Mouse (Mus musculus) CD4-positive helper T cell, adult 2 months (primary cell): Measurements from ENCODE around the gene Fhl2.

ENCODE experiments used
- DNase-seq: peaks from one replicate; pipeline ENCODE4 v3.0.0-alpha.2; 2012; ENCODE audit warnings: low read depth, missing footprints, low spot score

Fhl2 gene

DNA sequence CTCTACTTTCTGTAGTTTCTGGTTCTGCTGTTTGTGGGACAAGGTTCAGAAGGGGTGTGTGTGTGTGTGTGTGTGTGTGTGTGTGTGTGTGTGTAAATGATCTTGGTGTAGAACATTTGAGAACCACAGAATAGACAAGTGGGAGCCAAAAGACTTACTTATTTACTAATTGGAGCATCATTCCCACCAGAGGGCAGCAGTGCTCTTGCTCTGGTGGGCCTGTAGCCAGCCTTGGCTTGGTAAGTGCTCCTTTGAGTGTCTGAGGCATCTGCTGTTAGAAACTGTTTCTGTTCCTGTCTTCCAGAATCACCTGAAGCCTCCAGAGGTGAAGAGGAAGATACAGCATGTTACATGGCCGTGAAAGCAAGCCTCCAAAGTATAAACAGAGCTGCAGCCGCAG, 83.9 kb downstream of the Fhl2 start:
- peak; percentile 46 for DNase-seq

DNA sequence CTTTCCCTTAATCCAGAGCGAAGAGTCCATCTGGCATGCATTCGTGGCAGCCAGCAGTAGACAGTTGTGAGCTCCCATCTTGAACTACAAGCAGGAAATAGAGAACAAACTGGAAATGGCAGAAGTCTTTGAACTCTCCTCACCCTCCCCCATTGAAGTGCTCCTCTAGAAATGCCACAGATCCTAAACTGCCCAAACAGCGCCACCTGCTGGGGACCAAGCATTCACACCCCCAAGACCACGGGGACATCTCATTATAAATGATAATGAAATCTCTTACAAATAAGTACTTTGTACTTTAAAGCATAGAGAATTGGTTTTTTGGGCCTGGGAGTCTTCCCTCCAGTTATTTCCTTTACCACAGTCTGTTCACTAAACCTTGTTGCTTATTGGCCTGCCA, 86.2 kb downstream of the Fhl2 start:
- peak; percentile 83 for DNase-seq

DNA sequence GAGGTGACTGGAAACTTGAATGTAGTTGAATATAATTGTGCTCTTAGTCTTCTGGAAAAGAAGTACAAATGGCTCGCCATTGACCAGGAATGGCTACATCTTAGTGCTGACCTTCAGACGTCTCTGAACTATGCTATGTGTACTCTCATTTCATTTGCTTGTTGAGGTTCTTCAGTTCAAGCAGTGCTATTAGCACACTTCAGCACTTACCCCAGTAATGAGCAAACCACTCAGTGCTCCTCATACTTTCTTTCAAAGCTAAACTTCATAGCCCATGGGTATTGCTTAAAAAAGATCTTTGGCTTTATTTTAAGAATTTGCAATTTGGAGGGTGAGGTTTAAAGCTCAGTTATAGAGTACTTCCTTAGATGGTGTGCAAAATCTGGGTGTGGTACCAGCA, 88.1 kb downstream of the Fhl2 start:
- no peak for DNase-seq

DNA sequence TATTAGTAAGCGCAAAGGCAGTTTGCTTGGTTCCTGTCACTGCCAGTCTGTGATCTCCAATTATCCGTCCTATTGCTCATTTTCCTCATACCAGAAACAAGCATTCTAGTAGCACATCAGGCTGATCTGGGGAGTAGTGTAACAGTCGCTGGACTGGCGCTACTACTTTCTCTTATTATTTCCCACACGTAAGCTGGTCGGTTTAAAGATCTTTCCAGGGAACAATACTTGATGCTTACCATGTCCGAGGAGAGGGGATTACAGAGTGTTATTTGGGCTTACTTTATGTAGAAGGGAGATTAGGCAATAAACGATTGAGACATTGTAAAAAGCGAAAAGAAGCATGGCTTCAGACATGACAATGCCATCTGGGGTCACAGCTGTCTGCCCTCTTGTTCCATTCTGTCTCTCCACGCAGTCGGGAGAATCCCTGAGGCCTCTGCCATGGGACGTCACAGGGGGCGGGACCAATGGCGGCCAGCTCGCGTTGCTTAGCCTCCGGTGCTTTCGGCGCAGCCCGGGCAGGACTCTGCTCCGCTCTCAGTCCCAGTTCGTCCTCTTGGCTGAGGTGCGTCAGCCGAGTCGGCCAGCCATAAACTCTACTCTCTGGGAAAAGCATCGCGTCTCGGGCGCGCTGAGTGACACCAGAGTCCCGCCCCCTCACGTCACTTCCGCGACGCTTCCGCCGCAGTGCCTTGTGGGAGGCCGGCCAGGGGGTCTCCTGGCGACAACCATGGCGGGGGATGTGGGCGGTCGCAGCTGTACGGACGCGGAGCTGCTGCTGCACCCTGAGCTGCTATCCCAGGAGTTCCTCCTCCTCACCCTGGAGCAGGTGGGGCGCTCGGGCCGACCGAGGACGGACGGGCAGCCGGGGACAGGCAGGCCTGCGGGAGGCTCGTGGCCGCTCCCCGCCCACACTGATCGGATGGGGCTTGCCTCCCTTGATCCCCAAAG, 98.5 kb downstream of the Fhl2 start, which contains the start of the genes Tgfbrap1 and AI597479:
Gene Tgfbrap1, minus strand, starts transcription at position 607 of the 954 bp plus-strand sequence.
Gene AI597479, plus strand, starts transcription at position 680 of the 954 bp plus-strand sequence.
- peak; percentile 93 for DNase-seq

DNA sequence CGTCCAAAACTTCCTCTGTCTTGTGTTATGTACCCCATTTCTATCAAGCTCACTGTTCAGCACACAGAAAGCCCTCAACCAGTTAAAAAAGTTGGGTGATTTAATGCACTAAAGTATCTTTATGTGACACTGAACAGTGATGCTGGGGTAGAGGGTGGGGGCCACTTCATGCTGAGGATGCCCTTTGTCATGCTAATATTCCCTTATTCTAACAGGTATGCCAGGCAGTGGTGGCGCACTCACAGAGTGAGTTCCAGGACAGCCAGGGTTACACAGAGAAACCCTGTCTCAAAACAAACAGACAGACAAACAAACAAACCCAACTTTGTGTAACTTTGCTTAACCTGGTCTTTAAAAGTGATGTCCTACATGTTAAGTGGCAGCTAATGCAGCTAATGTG, 102.6 kb downstream of the Fhl2 start:
- no peak for DNase-seq

DNA sequence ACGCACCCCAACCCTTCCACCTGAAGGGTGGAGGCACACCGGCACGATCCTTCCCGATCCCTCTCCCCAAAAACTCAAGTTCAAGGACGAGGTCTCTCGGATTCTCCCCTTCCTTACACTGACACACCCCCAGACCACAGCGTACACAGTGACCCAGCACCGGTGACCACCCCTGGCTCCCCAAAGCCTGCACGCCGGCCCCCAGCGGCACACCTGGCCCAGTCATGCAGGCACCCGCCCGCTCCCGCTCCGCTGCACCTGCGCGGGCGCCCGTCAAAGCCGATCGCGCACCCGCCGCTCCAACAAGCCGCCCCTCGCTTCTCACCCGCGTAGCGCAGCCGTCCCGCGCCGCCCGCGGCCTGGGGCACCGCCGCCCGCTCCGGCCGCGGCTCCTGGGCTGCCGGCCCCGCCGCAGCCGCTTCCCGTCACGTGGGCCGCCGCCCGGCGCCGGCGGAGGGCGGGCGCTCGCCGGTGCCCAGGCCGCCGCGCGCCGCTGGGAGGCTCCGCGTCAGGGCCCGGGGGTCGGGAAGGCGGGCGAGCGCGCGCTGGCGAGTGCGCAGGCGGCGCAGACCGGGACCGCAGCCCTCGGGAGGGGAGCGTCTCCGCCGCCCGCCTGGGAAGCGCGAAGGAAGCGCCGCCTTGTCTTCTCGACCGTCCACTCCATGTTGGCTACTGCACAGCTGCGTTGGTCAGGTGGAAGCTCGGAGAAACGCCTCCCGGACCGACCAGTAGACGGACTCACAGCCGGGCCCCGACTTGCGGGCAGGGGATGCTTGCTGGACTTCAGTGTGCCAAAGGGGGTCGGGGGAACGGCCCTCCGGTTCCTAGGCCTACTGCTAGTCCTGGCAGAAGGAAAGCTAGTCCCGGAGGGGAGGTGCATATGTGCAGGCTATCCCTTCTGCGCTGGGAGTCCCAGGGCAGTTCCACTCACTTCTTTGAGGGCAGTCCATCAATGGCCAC, 104.4 kb downstream of the Fhl2 start:
- peak; percentile 70 for DNase-seq

DNA sequence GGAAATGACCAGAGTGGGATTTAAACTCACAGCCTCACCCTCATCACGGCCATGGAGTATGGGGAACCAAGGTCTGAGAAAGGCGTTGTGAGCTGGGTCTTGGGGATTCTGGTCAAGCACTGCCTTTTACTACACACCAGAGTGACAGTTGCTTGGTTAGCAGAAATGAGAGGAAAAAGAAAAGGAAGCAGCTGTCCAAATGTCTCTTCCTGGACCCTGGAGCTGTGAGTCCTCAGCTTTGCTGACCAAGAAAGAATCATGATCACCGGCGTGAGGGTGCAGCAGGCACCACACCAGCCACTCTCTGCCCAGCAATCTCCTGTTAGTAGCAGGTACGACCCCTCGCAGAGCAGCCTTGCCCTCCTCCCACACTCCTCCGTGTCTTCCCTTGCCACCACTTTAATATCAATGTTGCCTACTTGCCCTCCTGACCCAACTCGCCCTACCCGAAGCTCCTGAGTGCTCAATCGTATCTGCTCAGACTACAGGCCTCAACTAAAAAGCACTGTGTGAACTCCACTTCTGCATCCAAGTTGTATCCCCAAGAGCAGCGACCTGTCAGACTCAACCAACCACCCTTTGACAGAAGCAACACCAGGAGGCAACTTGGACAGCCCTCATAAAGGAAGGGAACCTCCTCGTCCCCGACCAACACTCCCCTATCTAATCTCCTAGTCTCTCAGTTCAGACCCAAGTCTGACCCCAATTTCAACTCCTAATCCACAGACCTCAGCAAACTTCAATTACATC, 105.3 kb downstream of the Fhl2 start:
- DNase-seq = no peak

DNA sequence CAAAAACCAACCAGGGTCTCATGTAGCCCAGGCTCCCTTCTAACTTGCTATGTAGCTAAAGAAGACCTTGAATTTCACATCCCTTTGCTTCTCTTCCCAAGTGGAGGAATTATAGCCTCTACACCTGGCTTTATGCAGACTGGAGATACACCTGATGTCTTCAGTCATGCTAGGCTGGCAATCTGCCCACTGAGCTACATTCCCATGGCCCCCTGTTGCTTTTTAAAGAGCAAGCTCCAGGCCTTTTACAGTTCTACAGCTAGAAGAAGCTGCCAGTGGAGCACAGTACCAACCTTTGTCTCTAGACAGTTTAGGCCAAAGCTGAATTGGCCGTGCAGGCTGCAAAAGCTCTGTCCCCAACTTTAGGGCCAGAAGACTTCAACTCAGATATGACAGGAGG, 106.4 kb downstream of the Fhl2 start:
- no peak for DNase-seq

DNA sequence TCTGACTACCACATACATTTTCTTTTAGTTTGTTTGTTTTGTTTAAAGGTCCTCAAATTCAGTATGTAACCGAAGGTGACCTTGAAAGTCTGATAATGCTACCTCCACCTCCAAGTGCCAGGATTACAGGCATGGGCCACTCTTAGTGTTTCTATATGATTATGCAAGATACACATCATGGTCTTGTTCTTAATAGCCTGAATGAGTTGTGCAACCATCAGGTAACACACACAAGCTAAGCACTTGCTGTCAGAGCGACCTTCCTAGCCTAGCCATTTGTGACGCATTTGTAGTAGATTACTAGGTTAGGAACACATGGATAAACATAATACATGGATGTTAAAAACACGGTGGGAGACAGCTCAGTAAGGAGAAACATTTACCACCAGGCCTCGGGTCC, 113.8 kb downstream of the Fhl2 start:
- DNase-seq = no peak

DNA sequence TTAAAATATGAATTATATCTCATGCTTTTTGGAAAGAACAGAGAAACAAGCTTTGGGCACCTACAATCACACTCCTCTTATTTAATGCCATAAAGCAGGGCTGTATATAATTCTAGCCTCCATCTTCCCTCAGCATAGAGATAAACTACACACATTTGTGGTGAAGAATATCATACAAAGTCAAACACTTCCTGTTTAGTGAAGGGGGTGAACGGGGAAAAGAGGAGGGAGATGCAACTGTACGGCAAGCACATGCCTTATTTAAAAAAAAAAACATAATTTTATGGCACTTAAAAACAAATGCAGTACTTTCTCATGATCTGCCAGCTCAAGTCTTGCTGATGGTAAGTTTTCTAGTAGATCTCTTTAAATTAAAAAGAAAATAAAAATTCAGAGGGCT, 118.7 kb downstream of the Fhl2 start:
- no peak for DNase-seq

DNA sequence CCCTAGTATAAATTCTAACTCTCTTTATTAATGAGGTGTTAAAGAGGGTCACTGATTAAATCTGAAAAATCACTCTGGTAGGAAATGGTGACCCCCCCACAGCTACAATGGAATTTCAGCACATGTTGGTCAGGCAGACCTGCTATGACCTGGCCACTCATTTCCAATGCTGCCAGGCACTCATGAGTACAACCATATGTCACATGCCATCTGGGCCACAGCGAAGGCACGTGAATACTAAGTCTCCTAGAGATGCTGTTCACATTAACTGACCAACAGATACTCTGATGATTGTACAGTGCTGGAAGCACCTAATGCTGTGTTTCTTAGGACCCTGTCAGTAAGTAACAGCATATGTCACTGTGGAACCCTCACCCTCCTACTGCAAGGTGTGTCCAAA, 122.0 kb downstream of the Fhl2 start:
- DNase-seq = no peak
